Mouse (Mus musculus) lung, adult 18-20 months (tissue): Measurements from ENCODE around the gene Zscan29.
"Not testable (repeated sequence)": the region's sequence is repeated elsewhere in the genome, so short reads cannot be mapped to it uniquely, and the experiment has no call there.

Experiments used
- DNase-seq, 2 experiments: peaks; one replicate each; pipeline ENCODE4 v3.0.0; 2022; ENCODE audit warnings: mixed read lengths in 2 of 2

Zscan29 gene

GRCm38 (mm10) chr2:121132822-121133221 is 38.1 kb downstream of the Zscan29 start:
- DNase-seq, result no peak

- no peak for DNase-seq
Measured at GRCm38 (mm10) chr2:121128865-121129620, 41.9 kb downstream of the Zscan29 start.

- DNase-seq, result no peak
Measured at GRCm38 (mm10) chr2:121127536-121127935, 43.4 kb downstream of the Zscan29 start.

- DNase-seq, result not testable (repeated sequence)
Measured at GRCm38 (mm10) chr2:121126302-121126701, 44.6 kb downstream of the Zscan29 start.

GRCm38 (mm10) chr2:121119260-121119659 is 51.7 kb downstream of the Zscan29 start:
- peak; percentile 26 to 40 for DNase-seq

- no peak for DNase-seq
Measured at GRCm38 (mm10) chr2:121115418-121115817, 55.5 kb downstream of the Zscan29 start.

GRCm38 (mm10) chr2:121109695-121110094 is 61.2 kb downstream of the Zscan29 start, which contains the start of gene Tgm7:
Gene Tgm7 (minus strand): TSS chr2:121109795.
- no peak for DNase-seq
